Mouse (Mus musculus): Measurements from ENCODE around the gene Tradd.

GRCm38 (mm10) chr8:105310118-105310517, 45.7 kb upstream of the Tradd start:
- no peak for TF ChIP-seq CTCF (IDR thresholded peaks at IDR 0.05; ENCODE audit: low read depth)
- no peak for TF ChIP-seq EP300 (IDR thresholded peaks at IDR 0.05; ENCODE audit: low read depth)

Data from liver, embryonic 14.5 days (tissue).